Mouse (Mus musculus) liver, adult (tissue): ENCODE measurements at regions not wholly inside any gene's neighbourhood (a gene's known extent, or its start where the extent isn't known, plus 50 kb on each side); places are given as distances from the start of the nearest gene placed in this dataset.

Source experiments
- GATA4 ChIP-seq: IDR thresholded peaks from 2 replicates; pipeline ENCODE4 v1.6.1; 2014; ENCODE audit warnings: mild to moderate bottlenecking, low read length; ENCODE audit not compliant: insufficient replicate concordance

GRCm38 (mm10) chr19:21214253-21214652, 57.8 kb upstream of the Zfand5 start:
- no peak for TF ChIP-seq GATA4

DNA sequence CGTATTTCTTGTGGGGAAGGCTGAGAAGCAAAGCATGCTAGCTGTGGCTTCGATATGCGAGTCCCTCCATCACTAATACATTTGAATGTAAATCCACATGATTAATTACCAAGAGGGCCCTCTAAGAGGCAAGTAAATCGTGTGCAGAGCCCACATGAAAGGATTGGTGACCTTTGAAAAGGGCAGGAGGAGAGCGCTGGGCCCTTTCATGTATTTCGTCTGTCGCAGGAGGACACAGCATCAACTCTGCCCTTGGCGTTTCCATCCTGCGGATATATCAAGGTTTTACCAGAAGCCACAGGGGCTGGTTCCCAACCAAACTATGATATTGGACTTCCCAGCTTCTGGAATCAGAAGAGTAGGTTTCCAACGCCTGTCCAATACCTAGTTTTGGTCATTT, 78.6 kb upstream of the Zfand5 start:
- no peak for TF ChIP-seq GATA4

DNA sequence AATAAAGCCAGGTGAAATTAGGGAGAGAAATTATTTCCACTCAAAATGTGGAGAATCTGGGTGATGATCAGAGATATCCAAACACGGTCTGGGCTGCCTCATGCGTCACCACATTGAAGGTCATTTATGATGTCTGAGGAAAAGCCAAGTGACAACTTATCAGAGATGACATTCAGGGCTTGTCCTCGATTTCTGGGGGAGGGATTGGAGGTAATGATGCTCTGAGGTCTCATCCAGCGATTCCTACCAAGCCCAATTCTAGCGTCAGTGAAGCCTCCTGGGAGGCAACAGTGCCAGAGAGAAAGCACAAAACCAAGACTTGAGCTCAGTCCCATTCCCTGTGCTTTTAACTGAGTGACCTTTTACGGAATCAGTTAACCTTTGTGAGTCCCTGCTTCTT, 79.5 kb upstream of the Zfand5 start:
- TF ChIP-seq GATA4: no peak

DNA sequence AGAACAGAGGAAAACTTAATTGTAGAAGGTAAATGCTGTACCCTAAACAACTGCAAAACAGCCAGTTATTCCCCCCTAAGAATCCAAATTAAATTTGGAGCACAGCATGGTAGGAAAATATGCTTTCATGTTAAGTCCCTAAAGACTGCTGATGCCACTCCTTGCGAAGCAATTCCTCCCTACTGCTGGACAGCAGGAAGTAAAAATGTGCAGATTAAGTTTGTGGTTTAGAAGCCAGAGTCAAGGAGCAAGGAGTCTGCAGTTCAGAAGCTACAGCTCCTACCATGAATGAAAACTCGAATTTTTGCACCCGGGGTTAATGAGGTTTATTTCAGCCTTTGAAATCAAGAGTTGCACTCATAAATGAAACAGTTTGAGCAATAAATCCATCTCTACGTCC, 82.9 kb upstream of the Zfand5 start:
- no peak for TF ChIP-seq GATA4

- TF ChIP-seq GATA4: no peak
Observed at GRCm38 (mm10) chr19:21186656-21187055, 85.4 kb upstream of the Zfand5 start.

- TF ChIP-seq GATA4: no peak
Observed at GRCm38 (mm10) chr19:21186016-21186415, 86.1 kb upstream of the Zfand5 start.

DNA sequence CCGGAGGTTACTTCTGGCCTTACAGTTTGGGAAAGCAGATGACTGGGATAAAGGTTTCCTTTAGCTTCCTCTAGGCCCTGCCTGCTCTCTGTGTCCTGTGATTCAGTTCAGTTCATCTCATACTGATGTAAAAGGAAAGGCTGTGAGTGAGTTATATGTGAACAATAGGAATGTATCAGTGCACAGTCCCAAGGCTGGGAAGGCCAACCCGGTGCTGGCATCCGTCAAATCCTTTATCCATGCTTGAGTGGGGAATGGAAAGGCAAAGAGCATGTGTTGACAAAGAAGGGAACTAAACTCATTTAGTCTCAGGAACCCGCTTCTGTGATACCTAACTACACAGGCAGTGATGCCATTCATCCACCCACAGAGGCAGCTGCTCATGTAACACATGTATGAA, 89.0 kb upstream of the Zfand5 start:
- TF ChIP-seq GATA4: no peak

DNA sequence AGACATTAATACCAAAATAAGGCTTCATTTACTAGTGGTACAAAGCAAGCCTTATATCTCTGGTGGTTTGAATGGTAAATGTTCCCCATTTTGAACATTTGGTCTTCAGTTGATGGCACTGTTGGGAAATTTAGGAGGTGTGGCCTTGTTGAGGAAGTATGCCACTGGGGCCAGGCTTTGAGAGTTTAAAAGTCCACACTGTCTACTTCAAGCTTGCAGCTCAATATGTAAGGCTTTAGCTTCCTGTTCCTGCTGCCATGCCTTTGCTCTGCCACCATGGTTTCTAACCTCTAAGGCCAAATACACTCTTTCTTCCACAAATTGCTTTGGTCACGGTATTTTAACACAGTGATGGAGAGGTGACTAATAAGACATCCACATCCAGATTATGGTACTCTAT, 92.2 kb upstream of the Zfand5 start:
- no peak for TF ChIP-seq GATA4

DNA sequence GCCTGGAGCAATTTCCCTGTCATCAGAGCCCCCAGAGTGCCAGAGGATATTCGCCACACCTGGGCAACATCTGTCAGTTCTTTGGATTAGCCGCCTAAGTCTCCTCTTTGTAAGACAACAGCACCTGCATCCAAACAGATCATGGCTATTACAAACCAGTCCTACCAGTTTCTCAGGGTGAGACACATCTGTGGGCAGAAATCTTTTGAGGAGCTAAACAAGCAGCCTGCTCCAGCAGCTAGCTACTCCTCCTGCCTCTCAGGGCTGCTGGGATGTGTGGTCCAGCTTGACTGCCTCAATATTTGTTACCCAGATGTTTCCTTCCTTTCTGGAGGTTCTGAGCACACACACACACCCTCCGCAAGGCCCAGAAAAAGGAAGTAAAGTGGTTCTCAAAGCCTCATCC, 96.6 kb upstream of the Zfand5 start:
- no peak for TF ChIP-seq GATA4

GRCm38 (mm10) chr19:21174636-21175035, 97.4 kb upstream of the Zfand5 start:
- no peak for TF ChIP-seq GATA4

DNA sequence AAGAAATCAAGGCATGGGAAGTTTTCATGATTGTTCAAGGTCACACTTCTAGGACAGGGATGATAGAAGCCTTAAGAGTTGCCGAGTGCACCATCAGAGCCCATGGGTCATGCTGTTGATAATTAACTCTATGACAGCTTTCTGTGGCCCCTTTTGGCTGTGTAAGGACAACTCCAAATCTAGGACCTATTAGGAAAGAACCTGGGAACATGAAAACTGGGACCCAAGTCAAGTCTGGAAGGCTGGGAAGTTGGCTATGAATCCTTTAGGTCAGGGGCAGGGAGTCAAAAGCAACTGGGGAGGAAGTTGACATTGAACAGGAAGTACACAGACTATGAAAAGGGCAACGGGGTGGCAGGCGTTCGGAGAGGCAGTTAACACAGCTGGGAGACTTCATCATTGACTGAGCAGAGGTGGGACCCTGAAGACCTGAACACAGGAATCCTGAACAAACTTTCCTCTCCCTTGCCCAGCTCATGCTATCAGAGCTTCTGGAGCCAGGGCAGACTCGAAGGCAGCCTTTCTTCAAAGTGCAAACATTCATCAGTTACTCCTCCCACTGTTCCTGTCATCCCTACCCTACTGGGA, 98.1 kb upstream of the Zfand5 start:
- no peak for TF ChIP-seq GATA4

DNA sequence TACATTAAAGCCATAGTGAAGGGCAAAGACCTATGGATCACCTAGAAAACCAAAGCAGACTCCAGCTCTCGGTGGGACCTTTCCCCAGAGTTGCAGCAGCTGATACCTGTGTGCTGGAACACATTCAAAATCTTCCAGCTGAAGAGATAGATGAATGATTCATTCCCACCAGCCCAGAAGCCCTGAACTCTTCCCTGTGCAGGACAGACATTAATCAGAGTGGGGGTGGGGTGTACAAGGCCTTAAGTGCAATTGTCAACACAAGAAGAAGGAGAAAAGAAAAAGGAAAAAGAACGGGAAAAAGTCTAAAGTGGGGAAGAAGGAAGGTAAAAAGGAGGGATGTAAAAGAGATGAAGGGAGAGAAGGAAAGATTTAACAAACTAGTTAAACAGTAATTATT, 100.9 kb upstream of the Zfand5 start:
- no peak for TF ChIP-seq GATA4

DNA sequence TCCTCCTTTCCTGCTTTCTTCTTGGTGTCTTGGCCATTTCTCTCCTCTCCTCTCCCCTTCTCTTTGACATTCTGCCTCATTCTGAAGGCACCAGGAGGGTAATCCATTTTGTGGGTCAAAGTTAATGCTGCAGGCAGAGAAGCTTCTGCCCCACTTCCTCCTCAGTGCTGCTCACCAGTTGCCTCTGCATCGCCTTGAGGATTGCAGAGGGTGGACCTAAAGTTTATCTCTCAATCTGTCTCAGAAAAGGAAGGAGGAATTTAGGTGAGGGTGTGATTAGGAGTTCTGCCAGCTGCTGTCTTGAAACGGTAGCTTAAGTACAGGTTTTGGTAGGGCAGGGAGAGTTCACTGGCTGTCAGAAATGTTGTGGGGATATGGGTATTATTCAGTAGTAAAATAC, 101.3 kb upstream of the Zfand5 start:
- no peak for TF ChIP-seq GATA4

DNA sequence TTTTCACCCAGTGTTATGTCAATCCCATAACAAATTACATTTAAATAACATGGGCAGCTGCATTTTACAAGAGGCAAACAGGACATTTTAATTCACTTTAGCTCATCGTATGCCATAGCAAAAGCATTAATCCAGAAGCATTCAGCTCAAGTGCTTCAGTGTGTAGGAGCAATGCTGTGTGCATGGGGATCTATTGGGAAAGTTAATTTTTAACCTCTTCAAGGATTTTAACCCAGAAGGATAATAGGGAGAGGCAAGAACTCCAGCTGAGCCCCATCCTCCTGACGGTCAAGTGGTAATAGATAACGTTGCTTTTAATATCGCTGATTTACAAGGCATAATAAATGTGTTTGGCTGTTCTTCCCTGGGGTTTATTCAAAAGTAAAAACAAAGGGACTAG, 105.1 kb upstream of the Zfand5 start:
- no peak for TF ChIP-seq GATA4

DNA sequence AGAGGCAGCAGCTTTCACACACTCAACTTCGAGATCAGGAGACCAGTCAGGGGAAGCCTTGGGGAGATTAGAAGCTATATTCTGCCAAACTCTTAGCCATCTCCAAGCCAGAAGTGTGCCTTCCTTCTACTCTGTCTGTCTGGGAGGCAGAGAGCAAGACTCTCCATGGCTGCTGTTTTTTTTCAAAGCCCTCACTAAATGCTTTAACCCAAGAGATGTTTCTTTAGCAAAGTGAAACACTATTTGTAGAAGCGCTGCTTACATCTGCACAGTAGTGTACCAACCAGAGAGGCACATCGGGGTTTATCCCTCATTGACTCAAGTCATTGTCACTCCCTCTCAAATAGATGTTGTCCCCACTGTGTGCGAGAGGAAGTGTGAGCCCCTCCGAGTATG, 105.6 kb upstream of the Zfand5 start:
- TF ChIP-seq GATA4: no peak

- TF ChIP-seq GATA4: no peak
Observed at GRCm38 (mm10) chr19:21165763-21166464, 106.2 kb upstream of the Zfand5 start.

GRCm38 (mm10) chr19:21163978-21164377, 108.1 kb upstream of the Zfand5 start:
- no peak for TF ChIP-seq GATA4

- no peak for TF ChIP-seq GATA4
Observed at GRCm38 (mm10) chr19:21160946-21161345, 111.1 kb upstream of the Zfand5 start.
